Mouse (Mus musculus): ENCODE results near the gene Ccdc117. TPM values are rescaled to one million over a fixed set of nuclear protein-coding genes. Genes with fewer than 3 reads are reported as not detected.

Gene Ccdc117
- total RNA-seq, 1 experiment: 27.4 TPM

DNA sequence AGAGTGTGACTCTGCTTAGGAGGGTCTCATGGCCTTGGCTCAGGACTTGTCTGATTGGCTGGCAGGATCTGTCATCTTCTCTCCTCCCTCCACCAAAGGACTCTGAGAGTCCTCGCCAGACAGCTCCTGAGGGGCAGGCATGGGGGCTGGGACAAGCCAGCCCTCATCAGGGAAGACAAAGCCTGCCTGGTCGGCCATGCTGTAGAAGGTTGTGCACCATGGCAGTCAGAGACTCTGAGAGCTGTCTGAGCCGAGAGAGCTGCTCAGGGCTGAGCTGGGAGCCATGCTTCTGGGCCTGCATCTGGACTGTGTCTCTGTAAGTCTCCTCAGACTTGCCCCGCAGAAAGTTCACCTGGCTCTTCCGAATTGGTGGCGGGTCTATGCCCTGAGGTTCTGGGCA lies 21.9 kb upstream of the Ccdc117 start:
- Histone ChIP-seq H3K9me3 (ENCODE audit: control insufficient read depth, insufficient read depth, low read depth, low read length) (no peaks in the 10 kb centered on the region), H3K4me3 (ENCODE audit: insufficient read depth in 1 of 2, low read depth in 1 of 2, low read length in 2 of 2, poor library complexity in 1 of 2, severe bottlenecking in 1 of 2) (no peak overlapping the region), H3K9ac (ENCODE audit: insufficient read depth, low read depth, low read length, poor library complexity, severe bottlenecking) (no peak overlapping the region), H3K36me3 (ENCODE audit: control insufficient read depth, insufficient read depth, low read length, poor library complexity, severe bottlenecking) (no peaks in the 10 kb centered on the region), H3K27ac (ENCODE audit: insufficient read depth, low read depth, low read length, poor library complexity, severe bottlenecking) (no peak overlapping the region), H3K4me1 (ENCODE audit: control insufficient read depth in 2 of 2, insufficient read depth in 2 of 2, low read length in 2 of 2, poor library complexity in 1 of 2) (peaks cover 6 to 16% of the 10 kb centered on the region in 2 experiments; a peak in 3 of 4 replicates)
- in situ Hi-C loops (cut with MboI; ENCODE audit: low sequenced_read_pairs in 2 of 2, unreplicated experiment in 2 of 2): no loop called here
- TF ChIP-seq ZC3H11A (IDR thresholded peaks at IDR 0.05; ENCODE audit: borderline replicate concordance, low read depth, low read length) (no peak), MAFK (IDR thresholded peaks at IDR 0.05; ENCODE audit: insufficient read depth, low read depth, low read length) (no peak), CHD2 (IDR thresholded peaks at IDR 0.05; ENCODE audit: low read depth, low read length) (no peak), HCFC1 (IDR thresholded peaks at IDR 0.05; ENCODE audit: borderline replicate concordance, insufficient read depth, low read length) (no peak), ZNF384 (IDR thresholded peaks at IDR 0.05; ENCODE audit: low read depth, low read length) (no peak)
- DNase-seq (ENCODE audit: low read depth, low spot score): no peak

DNA sequence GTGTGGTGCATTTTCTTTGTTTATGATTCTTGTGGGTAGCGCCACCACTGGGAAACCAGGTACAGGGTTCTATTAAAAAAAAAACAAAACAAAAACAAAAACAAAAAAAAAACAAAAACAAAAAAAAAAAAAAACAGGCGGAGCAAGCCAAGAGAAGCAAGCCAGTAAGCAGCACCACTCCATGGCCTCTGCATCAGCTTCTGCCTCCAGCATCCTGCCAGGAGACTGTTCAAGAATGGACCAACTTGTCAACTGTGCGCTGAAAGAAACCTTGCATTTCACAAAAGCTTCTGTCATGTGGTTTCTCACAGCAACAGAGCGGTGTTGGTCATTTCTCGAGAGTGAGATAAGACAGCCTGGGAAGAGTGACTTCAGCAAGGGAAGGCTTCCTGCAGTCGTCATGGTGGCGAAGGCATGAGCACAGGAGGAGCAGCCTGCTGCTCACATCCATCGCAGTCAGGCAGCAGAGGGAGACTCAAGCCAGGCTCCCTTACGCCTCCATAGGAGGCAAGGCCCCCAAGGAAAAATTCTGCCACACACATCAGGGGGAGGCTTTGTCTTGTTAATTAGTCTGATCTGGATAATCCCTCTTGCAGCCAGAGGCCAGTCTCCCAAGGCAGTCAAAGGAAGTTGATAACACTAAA lies 20.8 kb upstream of the Ccdc117 start:
- no peak for TF ChIP-seq MAFK (IDR thresholded peaks at IDR 0.05; ENCODE audit: insufficient read depth, low read depth, low read length)
- TF ChIP-seq ZNF384 (IDR thresholded peaks at IDR 0.05; ENCODE audit: low read depth, low read length): no peak
- TF ChIP-seq CHD2 (IDR thresholded peaks at IDR 0.05; ENCODE audit: low read depth, low read length): no peak
- TF ChIP-seq ZC3H11A (IDR thresholded peaks at IDR 0.05; ENCODE audit: borderline replicate concordance, low read depth, low read length): no peak
- TF ChIP-seq HCFC1 (IDR thresholded peaks at IDR 0.05; ENCODE audit: borderline replicate concordance, insufficient read depth, low read length): no peak
- Histone ChIP-seq H3K9me3 (ENCODE audit: control insufficient read depth, insufficient read depth, low read depth, low read length) (no peaks in the 10 kb centered on the region), H3K9ac (ENCODE audit: insufficient read depth, low read depth, low read length, poor library complexity, severe bottlenecking) (no peak overlapping the region), H3K36me3 (ENCODE audit: control insufficient read depth, insufficient read depth, low read length, poor library complexity, severe bottlenecking) (no peaks in the 10 kb centered on the region), H3K4me3 (ENCODE audit: insufficient read depth in 1 of 2, low read depth in 1 of 2, low read length in 2 of 2, poor library complexity in 1 of 2, severe bottlenecking in 1 of 2) (no peak overlapping the region), H3K4me1 (ENCODE audit: control insufficient read depth in 2 of 2, insufficient read depth in 2 of 2, low read length in 2 of 2, poor library complexity in 1 of 2) (peaks cover 6 to 16% of the 10 kb centered on the region in 2 experiments; a peak in 3 of 4 replicates), H3K27ac (ENCODE audit: insufficient read depth, low read depth, low read length, poor library complexity, severe bottlenecking) (no peak overlapping the region)
- in situ Hi-C loops (cut with MboI; ENCODE audit: low sequenced_read_pairs in 2 of 2, unreplicated experiment in 2 of 2): no loop called here
- DNase-seq (ENCODE audit: low read depth, low spot score): peak; percentile 31

DNA sequence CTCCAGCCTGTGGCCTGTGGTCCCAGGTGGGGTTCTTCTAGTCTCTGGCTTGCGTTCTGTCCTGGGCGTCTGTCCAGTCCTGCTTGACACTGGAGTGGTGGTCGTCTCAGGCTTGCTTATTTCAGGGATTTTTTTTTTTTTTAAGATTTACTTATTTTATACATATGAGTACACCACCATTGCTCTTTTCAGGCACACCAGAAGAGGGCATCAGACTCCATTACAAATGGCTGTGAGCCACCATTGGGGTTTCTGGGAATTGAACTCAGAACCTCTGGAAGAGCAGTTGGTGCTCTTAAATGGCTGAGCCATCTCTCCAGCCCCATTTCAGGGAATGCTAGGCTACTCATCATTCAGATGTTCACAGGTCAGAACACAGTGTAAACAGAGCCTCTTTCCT lies 18.3 kb upstream of the Ccdc117 start:
- H3K27ac ChIP-seq (ENCODE audit: insufficient read depth, low read depth, low read length, poor library complexity, severe bottlenecking): no peak overlapping the region
- H3K36me3 ChIP-seq (ENCODE audit: control insufficient read depth, insufficient read depth, low read length, poor library complexity, severe bottlenecking): no peaks in the 10 kb centered on the region
- H3K4me1 ChIP-seq (ENCODE audit: control insufficient read depth in 2 of 2, insufficient read depth in 2 of 2, low read length in 2 of 2, poor library complexity in 1 of 2): peaks cover 6 to 16% of the 10 kb centered on the region in 2 experiments; a peak in 3 of 4 replicates
- TF ChIP-seq ZC3H11A (IDR thresholded peaks at IDR 0.05; ENCODE audit: borderline replicate concordance, low read depth, low read length) (no peak), ZNF384 (IDR thresholded peaks at IDR 0.05; ENCODE audit: low read depth, low read length) (no peak), HCFC1 (IDR thresholded peaks at IDR 0.05; ENCODE audit: borderline replicate concordance, insufficient read depth, low read length) (no peak), MAFK (IDR thresholded peaks at IDR 0.05; ENCODE audit: insufficient read depth, low read depth, low read length) (no peak), CHD2 (IDR thresholded peaks at IDR 0.05; ENCODE audit: low read depth, low read length) (no peak)
- DNase-seq (ENCODE audit: low read depth, low spot score): no peak
- H3K9me3 ChIP-seq (ENCODE audit: control insufficient read depth, insufficient read depth, low read depth, low read length): no peaks in the 10 kb centered on the region
- H3K9ac ChIP-seq (ENCODE audit: insufficient read depth, low read depth, low read length, poor library complexity, severe bottlenecking): no peak overlapping the region
- H3K4me3 ChIP-seq (ENCODE audit: insufficient read depth in 1 of 2, low read depth in 1 of 2, low read length in 2 of 2, poor library complexity in 1 of 2, severe bottlenecking in 1 of 2): no peak overlapping the region
- in situ Hi-C loops (cut with MboI; ENCODE audit: low sequenced_read_pairs in 2 of 2, unreplicated experiment in 2 of 2): no loop called here

DNA sequence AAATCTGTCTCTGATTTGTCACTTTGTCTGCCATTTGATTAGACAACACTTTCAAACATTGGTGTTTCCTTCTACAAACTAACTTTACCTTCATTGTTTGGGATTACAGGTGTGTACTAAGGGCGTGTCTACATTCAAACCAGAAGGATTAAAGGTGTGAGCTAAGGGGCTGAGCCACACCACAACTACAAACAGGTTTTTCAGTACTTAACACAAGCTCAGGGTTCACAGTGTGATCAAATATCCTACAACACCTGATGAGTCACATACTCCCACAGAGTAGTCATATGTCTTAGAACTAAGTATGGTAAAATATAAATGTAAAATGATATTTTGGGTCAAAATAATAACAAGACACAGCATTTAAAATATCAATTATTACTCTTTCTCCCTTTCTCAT lies 9.9 kb upstream of the Ccdc117 start:
- Histone ChIP-seq H3K9me3 (ENCODE audit: control insufficient read depth, insufficient read depth, low read depth, low read length) (no peaks in the 10 kb centered on the region), H3K4me1 (ENCODE audit: control insufficient read depth in 2 of 2, insufficient read depth in 2 of 2, low read length in 2 of 2, poor library complexity in 1 of 2) (no peaks in the 10 kb centered on the region), H3K4me3 (ENCODE audit: insufficient read depth in 1 of 2, low read depth in 1 of 2, low read length in 2 of 2, poor library complexity in 1 of 2, severe bottlenecking in 1 of 2) (no peak overlapping the region), H3K36me3 (ENCODE audit: control insufficient read depth, insufficient read depth, low read length, poor library complexity, severe bottlenecking) (no peaks in the 10 kb centered on the region), H3K27ac (ENCODE audit: insufficient read depth, low read depth, low read length, poor library complexity, severe bottlenecking) (no peak overlapping the region), H3K9ac (ENCODE audit: insufficient read depth, low read depth, low read length, poor library complexity, severe bottlenecking) (no peak overlapping the region)
- in situ Hi-C loops (cut with MboI; ENCODE audit: low sequenced_read_pairs in 2 of 2, unreplicated experiment in 2 of 2): no loop called here
- no peak for TF ChIP-seq ZNF384 (IDR thresholded peaks at IDR 0.05; ENCODE audit: low read depth, low read length)
- TF ChIP-seq CHD2 (IDR thresholded peaks at IDR 0.05; ENCODE audit: low read depth, low read length): no peak
- no peak for TF ChIP-seq MAFK (IDR thresholded peaks at IDR 0.05; ENCODE audit: insufficient read depth, low read depth, low read length)
- TF ChIP-seq ZC3H11A (IDR thresholded peaks at IDR 0.05; ENCODE audit: borderline replicate concordance, low read depth, low read length): no peak
- TF ChIP-seq HCFC1 (IDR thresholded peaks at IDR 0.05; ENCODE audit: borderline replicate concordance, insufficient read depth, low read length): no peak
- no peak for DNase-seq (ENCODE audit: low read depth, low spot score)

Data from ES-E14 (cell line).